Mouse (Mus musculus): ENCODE results near the gene Neurod6. TPM values are rescaled to one million over a fixed set of nuclear protein-coding genes. Genes with fewer than 3 reads are reported as not detected.
"Not testable (repeated sequence)": the region's sequence is repeated elsewhere in the genome, so short reads cannot be mapped to it uniquely, and the experiment has no call there.

Gene Neurod6
- 0.10 TPM in 1 of 2 replicates, not detected in the other for polyA plus RNA-seq (2016; fragmentation: Nextera tagmentation; extraction: Ambion mirVana)

DNA sequence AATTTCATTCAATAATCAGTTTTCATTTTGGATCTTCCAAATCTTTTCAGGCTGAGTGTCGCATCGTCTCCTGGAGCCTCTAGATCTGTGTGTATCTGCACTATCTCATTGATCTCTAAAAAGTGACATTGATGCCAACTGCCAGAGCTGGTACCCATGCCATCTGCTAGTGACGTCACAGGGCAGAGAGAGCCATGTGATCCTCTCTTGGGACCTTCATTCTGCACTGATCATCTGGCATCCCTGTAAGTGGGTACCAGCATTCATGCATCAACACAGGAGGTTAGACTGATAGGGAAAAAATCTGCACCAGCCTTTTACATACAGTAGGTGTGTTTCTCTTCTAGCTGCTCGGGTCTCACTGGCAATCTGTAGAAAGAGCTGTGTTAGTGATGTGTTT is at the start of gene Neurod6:
Gene Neurod6 (minus strand): TSS at position 290 of the 400 bp plus-strand sequence.
- WGBS: 70% methylated on average over 4 of the region's 4 CpGs
- no peak within 1 kb of the TSS for H3K9ac ChIP-seq
- no peak within 1 kb of the TSS for H3K27ac ChIP-seq (ENCODE audit: poor library complexity, severe bottlenecking)
- no peak within 1 kb of the TSS for H3K4me3 ChIP-seq
- H3K4me1 ChIP-seq (replicated peaks): peaks cover 7% of the 10 kb centered on the region; the same call in 1 of the 2 replicates
- H3K4me2 ChIP-seq: no peak within 1 kb of the TSS
- peaks cover 29% of the 10 kb centered on the region for H3K27me3 ChIP-seq (replicated peaks)
- H3K9me3 ChIP-seq (replicated peaks): no peaks in the 10 kb centered on the region
- ATAC-seq (ENCODE audit: insufficient number of reproducible peaks, low FRiP score): no peak
- H3K36me3 ChIP-seq: no peaks in the 10 kb centered on the region

GRCm38 (mm10) chr6:55717209-55717608 is 36.1 kb upstream of the Neurod6 start:
- no peak overlapping the region for H3K4me3 ChIP-seq
- H3K4me1 ChIP-seq (replicated peaks): no peaks in the 10 kb centered on the region
- ATAC-seq (ENCODE audit: insufficient number of reproducible peaks, low FRiP score): no peak
- H3K4me2 ChIP-seq: no peak overlapping the region
- no peak overlapping the region for H3K27ac ChIP-seq (ENCODE audit: poor library complexity, severe bottlenecking)
- H3K27me3 ChIP-seq (replicated peaks): peaks cover 11% of the 10 kb centered on the region; the same call in 1 of the 2 replicates
- WGBS: 28% methylated on average over 5 of the region's 5 CpGs
- H3K9me3 ChIP-seq (replicated peaks): no peaks in the 10 kb centered on the region
- H3K36me3 ChIP-seq: no peaks in the 10 kb centered on the region
- H3K9ac ChIP-seq: no peak overlapping the region

GRCm38 (mm10) chr6:55715446-55715845 is 34.4 kb upstream of the Neurod6 start:
- no peak overlapping the region for H3K4me2 ChIP-seq
- no peak overlapping the region for H3K9ac ChIP-seq
- 83% methylated on average over 6 of the region's 6 CpGs for WGBS
- peaks cover 11% of the 10 kb centered on the region; the same call in 1 of the 2 replicates for H3K27me3 ChIP-seq (replicated peaks)
- H3K9me3 ChIP-seq (replicated peaks): no peaks in the 10 kb centered on the region
- no peak for ATAC-seq (ENCODE audit: insufficient number of reproducible peaks, low FRiP score)
- no peak overlapping the region for H3K4me3 ChIP-seq
- no peak overlapping the region for H3K27ac ChIP-seq (ENCODE audit: poor library complexity, severe bottlenecking)
- no peaks in the 10 kb centered on the region for H3K36me3 ChIP-seq
- H3K4me1 ChIP-seq (replicated peaks): no peaks in the 10 kb centered on the region

- not testable (repeated sequence) for ATAC-seq (ENCODE audit: insufficient number of reproducible peaks, low FRiP score); H3K27ac ChIP-seq (ENCODE audit: poor library complexity, severe bottlenecking); H3K4me1 ChIP-seq (replicated peaks); H3K9me3 ChIP-seq (replicated peaks); H3K36me3 ChIP-seq; H3K4me2 ChIP-seq; H3K9ac ChIP-seq; H3K4me3 ChIP-seq
- WGBS: 68% methylated on average over 4 of the region's 4 CpGs
- peaks cover 11% of the 10 kb centered on the region; the same call in 1 of the 2 replicates for H3K27me3 ChIP-seq (replicated peaks)
These were observed 29.9 kb upstream of the Neurod6 start for GRCm38 (mm10) chr6:55710913-55711312.

DNA sequence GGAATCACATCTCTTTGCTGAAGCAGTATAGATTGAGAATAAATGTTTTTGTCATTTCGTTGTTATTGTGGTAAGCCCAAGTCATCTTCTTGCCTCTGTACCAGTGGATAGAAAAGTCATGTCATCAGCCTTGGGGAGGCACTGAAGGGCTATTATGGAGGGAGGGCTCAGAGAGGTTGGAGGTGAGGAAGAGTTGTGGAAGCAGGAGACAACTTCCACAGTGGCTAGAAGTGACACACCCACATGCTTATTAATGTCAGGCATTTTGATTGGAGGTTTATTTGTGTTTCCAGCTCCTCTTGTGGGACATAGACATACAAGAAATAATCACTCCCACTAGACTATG is 23.7 kb upstream of the Neurod6 start:
- Histone ChIP-seq H3K27me3 (replicated peaks) (no peaks in the 10 kb centered on the region), H3K4me3 (no peak overlapping the region), H3K36me3 (no peaks in the 10 kb centered on the region), H3K9ac (no peak overlapping the region), H3K4me1 (replicated peaks) (no peaks in the 10 kb centered on the region), H3K4me2 (no peak overlapping the region), H3K9me3 (replicated peaks) (no peaks in the 10 kb centered on the region), H3K27ac (ENCODE audit: poor library complexity, severe bottlenecking) (no peak overlapping the region)
- no peak for ATAC-seq (ENCODE audit: insufficient number of reproducible peaks, low FRiP score)
- 74% methylated on average over 1 of the region's 1 CpGs for WGBS

GRCm38 (mm10) chr6:55704061-55704758 is 23.1 kb upstream of the Neurod6 start:
- H3K27me3 ChIP-seq (replicated peaks): no peaks in the 10 kb centered on the region
- H3K9ac ChIP-seq: no peak overlapping the region
- H3K4me1 ChIP-seq (replicated peaks): no peaks in the 10 kb centered on the region
- H3K36me3 ChIP-seq: no peaks in the 10 kb centered on the region
- H3K27ac ChIP-seq (ENCODE audit: poor library complexity, severe bottlenecking): no peak overlapping the region
- H3K4me3 ChIP-seq: no peak overlapping the region
- H3K9me3 ChIP-seq (replicated peaks): no peaks in the 10 kb centered on the region
- ATAC-seq (ENCODE audit: insufficient number of reproducible peaks, low FRiP score): no peak
- no peak overlapping the region for H3K4me2 ChIP-seq
- 80% methylated on average over 8 of the region's 8 CpGs for WGBS

DNA sequence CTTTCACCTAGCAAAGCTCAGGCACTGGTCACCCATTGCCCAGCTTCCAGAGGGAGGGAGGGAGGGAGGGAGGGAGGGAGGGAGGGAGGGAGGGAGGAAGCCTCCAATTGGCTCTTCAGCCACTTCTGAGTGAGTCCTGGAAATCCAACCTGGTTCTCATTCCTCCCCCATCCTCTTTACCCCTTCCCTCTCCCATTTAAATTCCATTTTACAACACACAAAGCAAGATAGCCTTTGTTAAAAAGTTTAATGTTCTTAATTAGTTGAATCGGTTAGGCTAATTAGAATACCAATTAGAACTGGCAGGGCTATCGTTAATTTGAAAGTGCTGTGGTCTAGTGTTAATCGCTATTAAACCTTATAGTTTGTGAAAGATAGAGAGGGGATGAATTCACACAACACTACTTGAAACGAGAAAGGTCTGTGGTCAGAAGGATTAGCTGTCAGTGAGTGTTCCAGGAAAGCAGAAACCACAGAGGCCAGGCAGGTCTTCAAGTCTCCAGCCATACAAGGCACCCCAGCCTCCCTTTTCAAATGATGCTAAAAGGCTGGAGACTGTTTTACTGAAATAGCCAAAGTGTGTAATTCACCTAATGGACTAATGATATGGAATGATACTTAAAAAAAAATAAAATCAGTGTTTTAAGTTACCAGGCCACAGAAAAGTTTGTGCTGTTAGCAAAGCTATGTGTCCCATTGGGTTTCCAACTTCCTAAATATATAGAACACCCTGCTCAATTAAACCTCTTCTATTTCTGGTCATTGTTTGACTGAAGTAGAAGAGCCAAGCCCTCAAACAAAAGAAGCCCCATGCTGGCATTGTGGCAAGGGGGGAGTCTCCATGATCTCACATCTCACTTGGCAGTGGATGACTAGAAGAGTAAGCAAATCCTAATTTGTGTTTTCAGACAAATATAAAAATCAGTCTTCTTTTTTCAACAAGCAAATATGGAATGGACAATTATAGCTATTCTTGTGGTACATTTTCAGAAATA is 19.6 kb upstream of the Neurod6 start:
- 47% methylated on average over 4 of the region's 4 CpGs for WGBS
- no peak for ATAC-seq (ENCODE audit: insufficient number of reproducible peaks, low FRiP score)
- no peaks in the 10 kb centered on the region for H3K4me1 ChIP-seq (replicated peaks)

DNA sequence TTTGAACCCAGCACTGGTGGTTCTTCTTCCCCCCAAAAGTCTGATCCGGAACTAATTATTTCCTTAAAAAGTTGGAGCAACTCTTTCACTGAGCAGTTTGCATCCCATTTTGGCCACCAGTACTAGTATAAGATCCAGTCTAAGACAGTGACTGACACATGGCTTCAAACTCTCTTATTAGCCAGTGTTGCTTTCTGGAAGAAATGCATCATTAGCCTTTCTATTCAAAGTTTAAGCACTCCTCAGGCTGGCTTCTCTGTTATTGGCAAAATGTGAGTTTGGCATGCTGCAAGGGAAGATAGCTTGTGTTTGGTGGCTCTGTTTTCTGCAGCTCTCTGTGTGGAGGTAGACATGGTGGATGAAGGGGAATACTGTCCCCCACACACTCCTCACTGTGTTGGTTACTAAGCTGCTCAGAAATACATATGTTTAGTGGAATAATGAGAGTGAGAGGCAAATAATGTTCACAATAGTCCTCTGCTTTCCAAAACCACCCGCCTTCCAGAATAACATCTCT is 9.0 kb upstream of the Neurod6 start:
- no peak overlapping the region for H3K27ac ChIP-seq (ENCODE audit: poor library complexity, severe bottlenecking)
- no peak overlapping the region for H3K9ac ChIP-seq
- H3K36me3 ChIP-seq: no peaks in the 10 kb centered on the region
- no peaks in the 10 kb centered on the region for H3K27me3 ChIP-seq (replicated peaks)
- WGBS: 87% methylated on average over 2 of the region's 2 CpGs
- ATAC-seq (ENCODE audit: insufficient number of reproducible peaks, low FRiP score): no peak
- no peaks in the 10 kb centered on the region for H3K9me3 ChIP-seq (replicated peaks)
- no peak overlapping the region for H3K4me2 ChIP-seq
- H3K4me1 ChIP-seq (replicated peaks): no peaks in the 10 kb centered on the region
- H3K4me3 ChIP-seq: no peak overlapping the region

More for the DNA sequence above, 19.6 kb upstream of the Neurod6 start:
- no peaks in the 10 kb centered on the region for H3K9me3 ChIP-seq (replicated peaks)
- H3K4me2 ChIP-seq: no peak overlapping the region
- no peak overlapping the region for H3K4me3 ChIP-seq
- H3K9ac ChIP-seq: no peak overlapping the region
- H3K36me3 ChIP-seq: no peaks in the 10 kb centered on the region
- no peaks in the 10 kb centered on the region for H3K27me3 ChIP-seq (replicated peaks)
- no peak overlapping the region for H3K27ac ChIP-seq (ENCODE audit: poor library complexity, severe bottlenecking)

DNA sequence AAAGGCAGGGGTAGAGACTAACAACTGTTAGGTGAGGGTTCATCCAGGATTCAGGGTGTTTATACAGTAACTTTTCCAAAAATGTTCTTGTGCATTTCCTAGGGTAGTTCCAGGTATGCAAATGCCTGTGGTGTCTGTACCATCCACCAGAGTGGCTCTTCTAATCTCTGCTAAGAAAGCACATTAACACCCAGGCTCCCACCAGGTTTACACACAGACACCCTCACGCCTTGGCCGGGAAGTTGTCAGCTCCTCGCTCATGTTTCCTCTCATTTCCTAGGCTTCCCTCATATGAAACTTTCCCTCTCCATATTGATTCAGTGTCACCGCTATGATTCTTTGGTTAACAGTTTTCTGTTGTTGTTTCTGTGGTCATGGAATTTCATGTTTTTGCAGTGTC is 2.4 kb upstream of the Neurod6 start:
- Histone ChIP-seq H3K4me2 (no peak overlapping the region), H3K27me3 (replicated peaks) (peaks cover 14% of the 10 kb centered on the region), H3K9ac (no peak overlapping the region), H3K27ac (ENCODE audit: poor library complexity, severe bottlenecking) (no peak overlapping the region), H3K4me3 (no peak overlapping the region), H3K4me1 (replicated peaks) (no peaks in the 10 kb centered on the region), H3K9me3 (replicated peaks) (no peaks in the 10 kb centered on the region), H3K36me3 (no peaks in the 10 kb centered on the region)
- ATAC-seq (ENCODE audit: insufficient number of reproducible peaks, low FRiP score): no peak
- 66% methylated on average over 4 of the region's 4 CpGs for WGBS

- H3K9me3 ChIP-seq (replicated peaks): no peaks in the 10 kb centered on the region
- no peaks in the 10 kb centered on the region for H3K36me3 ChIP-seq
- no peak overlapping the region for H3K9ac ChIP-seq
- 68% methylated on average over 7 of the region's 7 CpGs for WGBS
- no peak for ATAC-seq (ENCODE audit: insufficient number of reproducible peaks, low FRiP score)
- H3K4me2 ChIP-seq: no peak overlapping the region
- H3K4me1 ChIP-seq (replicated peaks): no peaks in the 10 kb centered on the region
- H3K27me3 ChIP-seq (replicated peaks): peaks cover 17% of the 10 kb centered on the region
- H3K27ac ChIP-seq (ENCODE audit: poor library complexity, severe bottlenecking): no peak overlapping the region
- H3K4me3 ChIP-seq: no peak overlapping the region
These were observed 1.8 kb upstream of the Neurod6 start for GRCm38 (mm10) chr6:55682886-55683285.

DNA sequence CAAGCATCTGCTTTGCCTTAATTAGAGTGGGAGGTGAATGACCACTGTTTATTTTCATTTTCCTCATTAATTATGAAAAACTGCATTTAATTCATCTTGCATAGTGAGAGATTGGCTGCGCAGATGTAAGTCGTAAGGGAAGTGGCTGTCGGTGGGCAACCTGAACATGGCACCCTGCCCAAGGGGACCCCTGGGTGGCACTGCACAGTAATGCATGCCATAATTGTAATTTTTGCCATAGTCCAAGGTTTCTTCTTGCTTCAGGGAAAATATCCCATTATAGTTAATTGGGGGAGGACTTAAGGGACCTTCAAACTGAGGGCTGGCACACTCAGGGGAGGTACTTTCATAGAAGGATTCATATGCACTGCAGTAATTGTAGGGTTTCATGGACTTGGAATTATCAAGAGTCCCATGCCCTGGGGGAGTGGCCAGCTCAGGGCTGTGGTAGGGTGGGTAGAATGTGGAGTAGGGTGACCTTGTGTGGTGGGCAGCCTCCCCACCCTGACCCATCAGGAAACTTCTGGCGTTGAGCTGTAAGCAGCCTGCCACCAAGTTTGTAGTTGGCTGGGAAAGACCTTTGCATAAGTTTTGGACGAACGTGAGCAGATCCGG is 2.4 kb downstream of the Neurod6 start:
- ATAC-seq (ENCODE audit: insufficient number of reproducible peaks, low FRiP score): no peak
- Histone ChIP-seq H3K4me2 (no peak overlapping the region), H3K9ac (no peak overlapping the region), H3K36me3 (no peaks in the 10 kb centered on the region), H3K27me3 (replicated peaks) (peaks cover 40% of the 10 kb centered on the region), H3K4me1 (replicated peaks) (peaks cover 7% of the 10 kb centered on the region; the same call in 1 of the 2 replicates), H3K27ac (ENCODE audit: poor library complexity, severe bottlenecking) (no peak overlapping the region), H3K4me3 (no peak overlapping the region), H3K9me3 (replicated peaks) (no peaks in the 10 kb centered on the region)
- 87% methylated on average over 7 of the region's 7 CpGs for WGBS

Data from heart, embryonic 12.5 days (tissue).